Mouse (Mus musculus): ENCODE measurements at regions not wholly inside any gene's neighbourhood (a gene's known extent, or its start where the extent isn't known, plus 50 kb on each side); places are given as distances from the start of the nearest gene placed in this dataset.

DNA sequence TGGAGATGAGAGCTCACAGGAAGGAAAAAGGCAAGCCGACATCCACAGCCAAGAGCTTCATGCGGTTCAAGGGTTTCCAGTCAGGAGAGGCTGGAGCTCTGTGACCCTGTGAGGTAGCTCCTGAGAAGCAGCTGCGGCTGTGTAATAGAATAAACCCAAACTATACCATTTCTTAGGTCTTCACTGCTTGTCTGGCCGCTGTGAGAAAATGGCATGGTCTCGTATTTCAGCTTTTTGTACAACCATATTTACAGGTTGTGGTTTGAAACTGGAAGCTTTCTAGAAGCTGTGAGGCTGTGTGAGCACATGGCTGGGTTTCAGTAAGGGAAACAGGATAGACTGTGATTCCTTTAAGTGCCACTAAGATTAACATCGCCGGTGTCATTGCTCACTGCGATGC lies 388.6 kb upstream of the Gm11114 start:
- TF ChIP-seq CTCF (IDR thresholded peaks at IDR 0.05; ENCODE audit: insufficient read depth, low read length) (no peak), POLR2A (IDR thresholded peaks at IDR 0.05; ENCODE audit: borderline replicate concordance, extremely low read depth, low read depth, low read length) (no peak)
